Mouse (Mus musculus): ENCODE data around the gene Nkx2-3. TPM values are rescaled to one million over a fixed set of nuclear protein-coding genes. Genes with fewer than 3 reads are reported as not detected.

The Nkx2-3 gene
- polyA plus RNA-seq, 1 experiment from 2014 or later, result not detected

- Histone ChIP-seq H3K4me2 (no peak overlapping the region), H3K4me3 (no peak overlapping the region), H3K4me1 (peaks cover 22% of the 10 kb centered on the region), H3K9me3 (no peaks in the 10 kb centered on the region), H3K27me3 (peaks cover 91% of the 10 kb centered on the region), H3K27ac (no peak overlapping the region), H3K9ac (no peak overlapping the region), H3K36me3 (no peaks in the 10 kb centered on the region)
- 2% methylated on average over 11 of the region's 11 CpGs for whole genome bisulfite sequencing
- ATAC-seq (ENCODE audit: insufficient number of reproducible peaks, low FRiP score, low TSS enrichment, low read depth), result no peak
Observed at GRCm38 (mm10) chr19:43607842-43608680, 4.1 kb upstream of the Nkx2-3 start.

DNA sequence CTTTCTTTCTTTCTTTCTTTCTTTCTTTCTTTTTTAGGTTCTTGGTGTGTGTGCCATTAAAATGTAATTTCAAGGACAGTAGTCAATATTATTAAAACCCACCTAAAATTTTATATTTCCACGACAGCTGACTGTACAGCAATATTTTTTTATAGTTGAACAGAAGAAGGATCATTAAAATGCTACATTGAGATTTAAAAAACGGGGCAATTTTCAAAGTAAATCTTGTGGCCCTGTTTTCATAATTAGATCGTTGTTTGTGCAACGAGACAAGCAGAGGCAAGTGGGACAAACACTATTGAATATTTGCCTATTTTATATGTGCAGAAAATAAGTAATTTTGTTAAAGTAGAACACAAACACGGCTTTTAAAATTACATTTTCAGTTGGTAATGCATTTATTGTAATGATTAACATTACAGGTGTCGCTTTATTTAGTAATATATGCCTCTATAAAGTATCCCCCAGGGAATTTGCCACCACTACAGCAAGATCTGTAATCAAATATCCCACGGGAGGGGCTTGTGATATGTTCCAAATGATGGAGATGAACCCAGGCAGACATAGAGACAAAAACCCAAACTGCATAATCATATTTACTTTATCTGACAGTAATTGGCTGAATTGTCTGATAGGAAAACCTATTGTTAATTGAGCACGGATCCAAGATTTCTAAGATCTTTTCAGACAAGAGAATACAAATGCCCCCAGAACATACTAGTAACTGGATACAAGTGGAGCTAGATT lies 3.2 kb upstream of the Nkx2-3 start:
- H3K9ac ChIP-seq, result no peak overlapping the region
- H3K27ac ChIP-seq, result no peak overlapping the region
- 8% methylated on average over 8 of the region's 8 CpGs for WGBS
- no peak overlapping the region for H3K4me3 ChIP-seq
- no peak overlapping the region for H3K4me2 ChIP-seq
- peaks cover 24% of the 10 kb centered on the region for H3K4me1 ChIP-seq
- H3K9me3 ChIP-seq, result no peaks in the 10 kb centered on the region
- no peak for ATAC-seq (ENCODE audit: insufficient number of reproducible peaks, low FRiP score, low TSS enrichment, low read depth)
- H3K27me3 ChIP-seq, result peaks cover 91% of the 10 kb centered on the region
- no peaks in the 10 kb centered on the region for H3K36me3 ChIP-seq

DNA sequence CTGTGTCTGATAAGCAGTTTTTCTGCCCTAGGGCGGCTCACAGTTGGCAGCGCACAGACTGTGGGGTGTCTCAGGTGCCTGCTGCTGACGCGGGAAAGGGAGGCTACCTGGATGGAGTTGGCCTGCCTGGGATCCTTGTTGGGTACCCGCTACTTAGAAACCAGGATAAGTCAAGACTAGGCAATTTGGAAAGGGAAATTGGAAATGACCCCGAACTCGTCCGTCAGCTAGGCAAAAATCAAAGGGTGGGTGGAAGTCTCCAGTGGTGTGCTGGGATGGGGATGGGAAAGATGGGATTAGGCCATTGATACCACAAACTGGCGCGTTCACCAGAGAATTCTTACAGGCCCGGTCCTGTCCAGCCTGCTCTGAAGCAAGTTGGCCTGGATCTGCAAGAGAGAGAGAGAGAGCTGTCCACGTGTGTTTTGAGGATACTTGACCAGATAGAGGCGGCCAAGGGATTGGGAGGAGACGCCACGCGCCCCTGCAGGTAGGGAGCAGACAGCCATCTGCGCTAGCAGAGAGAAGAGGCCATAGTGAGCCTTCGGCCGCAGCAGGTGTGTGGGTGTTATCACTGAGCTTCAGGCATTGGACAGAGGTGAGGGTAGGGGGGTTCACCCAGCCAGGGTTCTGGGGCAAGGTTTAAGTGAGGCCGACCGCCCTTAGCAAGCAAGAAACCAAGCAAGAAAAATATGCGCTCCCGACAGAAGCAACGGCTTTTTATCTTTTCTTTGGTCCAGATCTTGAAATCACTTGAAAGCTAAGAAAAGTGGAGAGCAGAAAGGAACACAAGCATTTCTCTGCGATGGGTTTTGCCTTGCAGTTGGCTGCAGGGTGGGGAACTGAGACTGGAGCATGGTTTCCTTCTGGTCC lies 2.4 kb upstream of the Nkx2-3 start:
- Histone ChIP-seq H3K4me1 (peaks cover 31% of the 10 kb centered on the region), H3K9me3 (no peaks in the 10 kb centered on the region), H3K36me3 (no peaks in the 10 kb centered on the region), H3K4me2 (no peak overlapping the region), H3K27ac (no peak overlapping the region), H3K4me3 (no peak overlapping the region), H3K27me3 (peaks cover 91% of the 10 kb centered on the region), H3K9ac (no peak overlapping the region)
- no peak for ATAC-seq (ENCODE audit: insufficient number of reproducible peaks, low FRiP score, low TSS enrichment, low read depth)
- WGBS, result 3% methylated on average over 25 of the region's 25 CpGs

DNA sequence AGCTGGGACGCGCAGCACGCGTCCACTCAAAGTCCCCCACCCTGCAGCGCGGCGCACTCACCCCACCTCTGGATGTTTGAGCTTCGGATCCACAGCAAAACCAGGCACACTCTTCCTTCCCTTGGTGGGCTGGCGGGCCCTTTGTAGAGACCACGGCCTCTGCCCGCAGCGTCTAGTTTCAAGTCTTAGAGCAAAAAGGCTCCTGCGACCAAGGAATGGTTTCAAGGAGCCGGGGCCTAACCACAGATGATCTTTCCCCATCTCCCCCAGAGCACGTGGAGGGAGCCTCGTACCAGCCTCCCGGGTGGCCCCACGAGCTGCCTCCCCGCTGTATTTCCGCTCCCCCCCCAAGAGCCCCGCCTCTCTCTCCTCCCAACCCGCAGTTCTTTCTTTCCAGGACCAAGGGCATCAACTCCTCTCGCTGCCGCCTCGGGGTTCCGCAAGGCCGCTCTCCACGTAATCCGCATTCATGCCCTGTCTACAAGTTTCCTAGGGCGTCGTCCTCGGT lies 1.7 kb upstream of the Nkx2-3 start:
- no peak for ATAC-seq (ENCODE audit: insufficient number of reproducible peaks, low FRiP score, low TSS enrichment, low read depth)
- 4% methylated on average over 32 of the region's 32 CpGs for WGBS
- no peak overlapping the region for H3K4me2 ChIP-seq
- H3K27ac ChIP-seq, result no peak overlapping the region
- peaks cover 91% of the 10 kb centered on the region for H3K27me3 ChIP-seq
- peaks cover 38% of the 10 kb centered on the region for H3K4me1 ChIP-seq
- H3K36me3 ChIP-seq, result no peaks in the 10 kb centered on the region
- H3K9ac ChIP-seq, result no peak overlapping the region
- H3K9me3 ChIP-seq, result no peaks in the 10 kb centered on the region
- no peak overlapping the region for H3K4me3 ChIP-seq

- Histone ChIP-seq H3K4me3 (no peak overlapping the region), H3K9ac (no peak overlapping the region), H3K27me3 (peaks cover 91% of the 10 kb centered on the region), H3K9me3 (no peaks in the 10 kb centered on the region), H3K27ac (no peak overlapping the region), H3K4me2 (no peak overlapping the region), H3K36me3 (no peaks in the 10 kb centered on the region), H3K4me1 (peaks cover 40% of the 10 kb centered on the region)
- ATAC-seq (ENCODE audit: insufficient number of reproducible peaks, low FRiP score, low TSS enrichment, low read depth), result no peak
- WGBS, result 16% methylated on average over 8 of the region's 8 CpGs
Observed at GRCm38 (mm10) chr19:43611110-43611509, 1.0 kb upstream of the Nkx2-3 start.

DNA sequence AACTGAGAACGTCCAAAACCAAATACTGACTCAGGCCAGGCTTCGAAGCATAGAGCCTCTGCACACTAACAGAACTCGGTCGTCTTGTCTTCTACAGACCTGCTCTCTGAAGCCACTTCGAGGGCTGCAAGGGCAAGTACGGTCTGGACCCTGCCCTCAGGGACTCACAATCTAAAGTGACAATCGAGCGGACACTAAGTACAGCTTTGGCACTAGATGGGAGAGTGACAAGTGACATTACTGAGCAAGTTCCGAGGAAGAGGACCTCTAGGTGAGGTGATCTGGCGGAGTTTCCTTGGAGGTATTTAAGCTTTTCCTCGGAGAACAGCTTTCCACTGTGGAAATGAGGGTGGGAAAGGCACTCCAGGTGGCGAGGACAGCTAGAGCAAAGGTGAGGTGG lies 564 bp upstream of the Nkx2-3 start:
- Histone ChIP-seq H3K4me3 (0 out of 2 replicates have a peak overlapping the region, but pooled peaks have one; percentile 4), H3K4me2 (no peak overlapping the region)
- WGBS, result 18% methylated on average over 12 of the region's 12 CpGs

DNA sequence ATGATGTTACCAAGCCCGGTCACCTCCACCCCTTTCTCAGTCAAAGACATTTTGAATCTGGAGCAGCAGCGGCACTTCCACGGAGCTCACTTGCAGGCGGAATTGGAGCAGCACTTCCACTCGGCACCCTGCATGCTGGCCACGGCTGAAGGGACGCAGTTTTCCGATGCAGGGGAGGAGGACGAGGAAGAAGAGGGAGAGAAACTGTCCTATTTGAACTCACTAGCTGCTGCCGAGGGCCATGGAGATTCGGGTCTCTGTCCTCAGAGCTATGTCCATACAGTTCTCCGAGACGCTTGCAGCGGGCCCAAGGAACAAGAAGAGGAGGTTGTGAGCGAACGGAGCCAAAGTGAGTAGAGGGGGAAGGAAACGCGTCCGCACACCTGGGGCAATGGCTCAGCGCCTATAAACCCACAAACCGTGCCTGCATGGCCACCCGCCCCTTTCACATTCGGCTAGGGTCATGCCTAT lies 411 bp downstream of the Nkx2-3 start:
- no peak for ATAC-seq (ENCODE audit: insufficient number of reproducible peaks, low FRiP score, low TSS enrichment, low read depth)
- Histone ChIP-seq H3K9me3 (no peaks in the 10 kb centered on the region), H3K27ac (no peak overlapping the region), H3K9ac (no peak overlapping the region), H3K4me2 (no peak overlapping the region), H3K4me1 (peaks cover 45% of the 10 kb centered on the region), H3K27me3 (peaks cover 92% of the 10 kb centered on the region), H3K4me3 (peak overlapping the region; percentile 4; the same call in 1 of the 2 replicates), H3K36me3 (no peaks in the 10 kb centered on the region)
- WGBS, result 1% methylated on average over 23 of the region's 23 CpGs

More for the DNA sequence above, 564 bp upstream of the Nkx2-3 start:
- Histone ChIP-seq H3K27ac (no peak overlapping the region), H3K9me3 (no peaks in the 10 kb centered on the region), H3K27me3 (peaks cover 92% of the 10 kb centered on the region), H3K36me3 (no peaks in the 10 kb centered on the region), H3K9ac (no peak overlapping the region), H3K4me1 (peaks cover 43% of the 10 kb centered on the region)
- ATAC-seq (ENCODE audit: insufficient number of reproducible peaks, low FRiP score, low TSS enrichment, low read depth), result no peak

DNA sequence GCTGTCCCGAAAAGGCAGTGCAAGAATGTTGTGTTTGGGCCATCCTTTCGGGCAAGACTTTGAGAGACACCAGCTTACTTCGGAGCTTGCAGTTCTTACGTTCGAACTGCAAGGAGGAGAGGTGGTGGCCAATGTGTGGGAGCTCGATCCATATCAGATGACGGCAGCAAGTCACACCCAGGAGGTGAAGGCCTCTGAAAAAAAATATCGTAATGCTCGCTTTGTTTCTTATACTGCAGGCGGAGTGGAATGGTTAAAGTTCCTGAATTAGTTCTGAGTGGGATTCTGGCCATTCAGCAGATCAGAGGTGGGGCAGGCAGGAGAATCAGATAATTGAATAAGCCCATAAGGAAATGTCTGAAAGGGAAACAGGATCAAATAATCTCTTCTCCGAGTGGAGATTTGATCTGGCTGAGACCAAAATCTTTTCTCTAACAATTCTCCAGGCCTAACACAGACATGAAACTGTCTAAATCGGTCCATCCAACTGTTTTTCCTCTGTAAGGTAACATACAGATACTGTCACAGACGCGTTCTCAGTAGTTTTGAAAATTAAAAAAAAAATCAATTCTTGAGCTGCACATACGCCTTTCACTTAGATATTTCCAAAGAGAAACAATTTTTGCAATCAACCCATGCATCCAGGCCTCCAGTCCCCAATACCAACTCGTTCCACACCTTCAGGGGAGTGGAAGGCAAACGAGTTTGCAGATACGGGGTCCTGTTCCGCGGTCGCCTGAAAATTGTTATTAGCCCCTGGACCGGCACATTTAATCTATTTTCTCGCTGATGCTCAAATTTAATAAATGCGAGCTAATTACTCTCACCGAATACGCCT lies 1.4 kb downstream of the Nkx2-3 start:
- H3K4me3 ChIP-seq, result no peak overlapping the region

DNA sequence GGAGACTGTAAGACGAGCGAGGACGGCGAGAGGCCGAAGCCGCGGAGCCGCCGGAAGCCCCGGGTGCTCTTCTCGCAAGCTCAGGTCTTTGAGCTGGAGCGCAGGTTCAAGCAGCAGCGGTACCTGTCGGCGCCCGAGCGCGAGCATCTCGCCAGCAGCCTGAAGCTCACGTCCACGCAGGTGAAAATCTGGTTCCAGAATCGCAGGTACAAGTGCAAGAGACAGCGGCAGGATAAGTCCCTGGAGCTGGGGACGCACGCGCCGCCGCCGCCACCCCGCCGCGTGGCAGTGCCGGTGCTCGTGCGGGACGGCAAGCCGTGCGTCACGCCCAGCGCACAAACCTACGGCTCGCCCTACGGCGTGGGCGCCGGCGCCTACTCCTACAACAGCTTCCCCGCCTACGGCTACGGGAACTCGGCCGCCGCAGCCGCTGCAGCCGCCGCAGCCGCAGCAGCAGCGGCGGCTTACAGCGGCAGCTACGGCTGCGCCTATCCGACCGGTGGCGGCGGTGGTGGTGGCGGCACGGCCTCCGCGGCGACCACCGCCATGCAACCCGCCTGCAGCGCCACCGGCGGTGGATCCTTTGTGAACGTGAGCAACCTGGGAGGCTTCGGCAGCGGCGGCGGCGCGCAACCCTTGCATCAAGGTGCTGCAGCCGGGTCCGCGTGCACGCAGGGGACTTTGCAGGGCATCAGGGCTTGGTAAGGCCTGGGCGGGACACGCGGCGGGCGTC lies 2.4 kb downstream of the Nkx2-3 start:
- Histone ChIP-seq H3K4me1 (peaks cover 45% of the 10 kb centered on the region), H3K9me3 (no peaks in the 10 kb centered on the region), H3K27me3 (peaks cover 100% of the 10 kb centered on the region), H3K9ac (no peak overlapping the region), H3K4me3 (peak overlapping the region; percentile 28), H3K27ac (no peak overlapping the region), H3K36me3 (no peaks in the 10 kb centered on the region), H3K4me2 (peak overlapping the region; percentile 52)
- ATAC-seq (ENCODE audit: insufficient number of reproducible peaks, low FRiP score, low TSS enrichment, low read depth), result no peak
- under 1% methylated on average over 91 of the region's 92 CpGs for WGBS

More for the DNA sequence above, 1.4 kb downstream of the Nkx2-3 start:
- ATAC-seq (ENCODE audit: insufficient number of reproducible peaks, low FRiP score, low TSS enrichment, low read depth), result no peak
- H3K27ac ChIP-seq, result no peak overlapping the region
- H3K4me2 ChIP-seq, result no peak overlapping the region
- 3% methylated on average over 26 of the region's 26 CpGs for WGBS
- H3K9me3 ChIP-seq, result no peaks in the 10 kb centered on the region
- H3K36me3 ChIP-seq, result no peaks in the 10 kb centered on the region
- peaks cover 98% of the 10 kb centered on the region for H3K27me3 ChIP-seq
- H3K9ac ChIP-seq, result no peak overlapping the region
- H3K4me1 ChIP-seq, result peaks cover 45% of the 10 kb centered on the region

DNA sequence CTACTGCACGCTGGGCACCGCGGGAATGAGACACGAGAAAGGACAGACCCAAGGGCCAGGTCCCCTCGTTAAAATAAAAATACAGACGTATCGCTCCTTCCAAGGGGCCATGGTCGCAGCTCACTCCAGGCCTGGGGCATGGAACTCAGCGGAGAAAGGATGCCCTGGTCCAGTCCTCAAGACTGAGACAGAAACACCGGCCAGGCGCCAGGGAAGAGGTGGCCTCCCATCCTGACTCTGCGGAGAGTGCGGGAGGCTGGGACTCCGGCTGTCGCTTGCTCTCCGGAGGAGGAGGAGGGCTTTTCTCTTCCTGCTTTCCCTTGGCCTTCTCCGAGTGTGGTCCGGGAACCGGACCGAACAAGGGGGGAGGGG lies 2.9 kb downstream of the Nkx2-3 start:
- peaks cover 45% of the 10 kb centered on the region for H3K4me1 ChIP-seq
- 0% methylated on average over 20 of the region's 20 CpGs for WGBS

More for the DNA sequence above, 2.9 kb downstream of the Nkx2-3 start:
- Histone ChIP-seq H3K4me2 (peak overlapping the region; percentile 52), H3K27ac (no peak overlapping the region), H3K27me3 (peaks cover 100% of the 10 kb centered on the region), H3K9ac (no peak overlapping the region), H3K36me3 (no peaks in the 10 kb centered on the region), H3K9me3 (no peaks in the 10 kb centered on the region), H3K4me3 (peak overlapping the region; percentile 28)
- ATAC-seq (ENCODE audit: insufficient number of reproducible peaks, low FRiP score, low TSS enrichment, low read depth), result no peak

All from limb, embryonic 15.5 days (tissue).